Mouse (Mus musculus): Measurements from ENCODE around the gene Il31.

DNA sequence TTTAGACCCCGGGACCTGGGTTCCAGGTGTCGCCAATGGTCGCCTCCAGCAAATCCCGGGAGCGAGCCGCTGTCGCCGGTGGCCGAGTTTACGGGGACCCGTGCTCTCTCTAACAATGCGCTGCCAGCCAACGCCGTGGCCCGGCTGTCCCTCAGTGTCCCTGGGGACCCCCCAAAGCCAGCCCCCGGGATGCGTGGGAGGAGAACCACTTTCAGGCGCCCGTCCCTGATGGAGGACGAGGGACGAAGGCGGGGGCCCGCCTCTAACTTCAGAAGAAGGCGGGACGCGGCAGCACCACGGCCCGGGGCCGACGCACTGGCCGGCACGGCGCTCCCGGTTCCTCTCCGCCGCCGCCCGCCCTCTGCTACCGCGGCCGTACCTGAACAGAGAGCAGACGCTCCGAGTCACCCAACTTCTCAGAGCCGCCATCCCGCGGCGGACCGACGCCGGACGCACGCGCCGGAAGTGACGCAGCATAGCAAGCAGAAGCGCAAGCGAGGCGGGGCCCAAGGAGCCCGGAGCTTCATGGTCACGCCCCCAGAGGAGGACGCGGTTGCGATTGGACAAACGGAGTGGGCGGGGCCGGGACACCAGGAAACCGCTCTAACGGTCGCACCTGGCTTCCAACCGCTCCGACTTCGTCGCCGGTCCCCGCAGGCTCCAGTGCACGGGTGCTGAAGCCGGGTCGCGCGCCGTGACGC is 34.6 kb upstream of the Il31 start, which contains the start of gene Diablo:
- TF ChIP-seq CTCF (IDR thresholded peaks at IDR 0.05; ENCODE audit: borderline replicate concordance, extremely low read depth, insufficient read depth, insufficient read length) (no peak), POLR2A (IDR thresholded peaks at IDR 0.05; ENCODE audit: borderline replicate concordance, extremely low read depth, insufficient read depth, insufficient read length, poor library complexity, severe bottlenecking) (peak; percentile 93)

Measured in brain, embryonic 14.5 days (tissue).